Comparison of ENCODE assay signal across 30 mouse cellular contexts in genomic region chr10:5571332-5571731, GRCm38 (mm10). TPM values are rescaled to one million over a fixed set of nuclear protein-coding genes. Genes with fewer than 3 reads are reported as not detected.
DNase-seq lines count a peak whose midpoint lies in the region; ATAC-seq lines count a peak whose summit lies in the region.
"Had no signal": no experiment of that assay in that cellular context is flagged by ENCODE, and none has a peak within 500 bp of the region (broad histone marks: within the 10 kb centered on the region; RNA-seq: fewer than 3 reads in every experiment).

No protein-coding gene starts in this region.

- no peaks in the 10 kb centered on the region for H3K27me3 ChIP-seq in kidney, embryonic 15.5 days
- no peaks in the 10 kb centered on the region for H3K27me3 ChIP-seq in midbrain, embryonic 14.5 days (ENCODE audit: control insufficient read depth, insufficient read depth, low read length)
- H3K27me3 ChIP-seq in midbrain, embryonic 10.5 days (ENCODE audit: low read depth, poor library complexity, severe bottlenecking), result no peaks in the 10 kb centered on the region
- H3K27me3 ChIP-seq: CH12.LX; embryonic facial prominence, embryonic 13.5 days; forebrain, embryonic 12.5 days; forebrain, embryonic 15.5 days; heart, embryonic 13.5 days; hindbrain, embryonic 12.5 days; hindbrain, embryonic 15.5 days had no signal

- no peaks in the 10 kb centered on the region for H3K36me3 ChIP-seq in kidney, embryonic 15.5 days
- no peaks in the 10 kb centered on the region for H3K36me3 ChIP-seq in midbrain, embryonic 14.5 days (ENCODE audit: control insufficient read depth, insufficient read depth, low read length)
- no peaks in the 10 kb centered on the region for H3K36me3 ChIP-seq in midbrain, embryonic 10.5 days
- H3K36me3 ChIP-seq: embryonic facial prominence, embryonic 10.5 days; embryonic facial prominence, embryonic 13.5 days; forebrain, embryonic 12.5 days; forebrain, embryonic 15.5 days; G1E; heart, embryonic 10.5 days; heart, embryonic 13.5 days; hindbrain, embryonic 12.5 days; hindbrain, embryonic 15.5 days had no signal

- H3K4me2 ChIP-seq in kidney, embryonic 15.5 days, result no peak overlapping the region
- H3K4me2 ChIP-seq in midbrain, embryonic 14.5 days (ENCODE audit: low read length), result no peak overlapping the region
- H3K4me2 ChIP-seq: embryonic facial prominence, embryonic 13.5 days; forebrain, embryonic 12.5 days; forebrain, embryonic 15.5 days; heart, embryonic 13.5 days; hindbrain, embryonic 12.5 days; hindbrain, embryonic 15.5 days had no signal

- peak; percentile 78; the same call in 1 of the 2 replicates for ATAC-seq in kidney, embryonic 15.5 days (replicated peaks; ENCODE audit: low FRiP score)
- ATAC-seq in midbrain, embryonic 14.5 days (ENCODE audit: low FRiP score, low TSS enrichment), result peak; percentile 31; the same call in 1 of the 2 replicates
- 0 out of 2 replicates have a peak, but pooled peaks have one; percentile 25 for ATAC-seq in common myeloid progenitor, adult 5-6 weeks (replicated peaks; ENCODE audit: low read depth, poor library complexity, severe bottlenecking)
- ATAC-seq: forebrain, embryonic 15.5 days; Patski had no signal

- H3K9ac ChIP-seq in kidney, embryonic 15.5 days, result no peak overlapping the region
- H3K9ac ChIP-seq in midbrain, embryonic 14.5 days (replicated peaks; ENCODE audit: low read length), result no peak overlapping the region
- H3K9ac ChIP-seq: embryonic facial prominence, embryonic 13.5 days; forebrain, embryonic 12.5 days; forebrain, embryonic 15.5 days; heart, embryonic 13.5 days; hindbrain, embryonic 12.5 days; hindbrain, embryonic 15.5 days had no signal

- H3K27ac ChIP-seq in kidney, embryonic 15.5 days, result no peak overlapping the region
- no peak overlapping the region for H3K27ac ChIP-seq in midbrain, embryonic 14.5 days (replicated peaks; ENCODE audit: low read depth, low read length)
- H3K27ac ChIP-seq in midbrain, embryonic 10.5 days (replicated peaks), result no peak overlapping the region
- H3K27ac ChIP-seq: embryonic facial prominence, embryonic 10.5 days; embryonic facial prominence, embryonic 13.5 days; forebrain, embryonic 12.5 days; forebrain, embryonic 15.5 days; heart, adult 2 months; heart, embryonic 10.5 days; heart, embryonic 13.5 days; hindbrain, embryonic 12.5 days; hindbrain, embryonic 15.5 days had no signal

- WGBS in kidney, embryonic 15.5 days, result 26% methylated on average over 5 of the region's 5 CpGs
- 80% methylated on average over 5 of the region's 5 CpGs for WGBS in midbrain, embryonic 14.5 days
- 85% methylated on average over 5 of the region's 5 CpGs for WGBS in midbrain, embryonic 10.5 days

- no peaks in the 10 kb centered on the region for H3K9me3 ChIP-seq in kidney, embryonic 15.5 days (replicated peaks)
- no peaks in the 10 kb centered on the region for H3K9me3 ChIP-seq in midbrain, embryonic 14.5 days (ENCODE audit: control insufficient read depth, low read length)
- H3K9me3 ChIP-seq in midbrain, embryonic 10.5 days (replicated peaks), result no peaks in the 10 kb centered on the region
- H3K9me3 ChIP-seq: embryonic facial prominence, embryonic 10.5 days; embryonic facial prominence, embryonic 13.5 days; forebrain, embryonic 12.5 days; forebrain, embryonic 15.5 days; G1E; heart, embryonic 10.5 days; hindbrain, embryonic 12.5 days; hindbrain, embryonic 15.5 days had no signal

- no peak overlapping the region for H3K4me3 ChIP-seq in kidney, embryonic 15.5 days (replicated peaks)
- no peak overlapping the region for H3K4me3 ChIP-seq in midbrain, embryonic 14.5 days (replicated peaks; ENCODE audit: low read depth, low read length)
- H3K4me3 ChIP-seq in midbrain, embryonic 10.5 days, result no peak overlapping the region
- H3K4me3 ChIP-seq: embryonic facial prominence, embryonic 10.5 days; embryonic facial prominence, embryonic 13.5 days; erythroblast, embryonic 14.5 days; forebrain, embryonic 12.5 days; forebrain, embryonic 15.5 days; heart, adult 2 months; heart, embryonic 10.5 days; heart, embryonic 13.5 days; hindbrain, embryonic 12.5 days; hindbrain, embryonic 15.5 days had no signal

- H3K4me1 ChIP-seq in kidney, embryonic 15.5 days, result 0 out of 2 replicates have a peak, but pooled peaks cover 5% of the 10 kb centered on the region
- no peaks in the 10 kb centered on the region for H3K4me1 ChIP-seq in midbrain, embryonic 14.5 days (ENCODE audit: control insufficient read depth, insufficient read depth, low read length)
- no peaks in the 10 kb centered on the region for H3K4me1 ChIP-seq in midbrain, embryonic 10.5 days
- H3K4me1 ChIP-seq: embryonic facial prominence, embryonic 10.5 days; embryonic facial prominence, embryonic 13.5 days; forebrain, embryonic 12.5 days; forebrain, embryonic 15.5 days; heart, embryonic 10.5 days; heart, embryonic 13.5 days; hindbrain, embryonic 12.5 days; hindbrain, embryonic 15.5 days had no signal

- no peak for DNase-seq in kidney, postnatal 4 days
- no peak for DNase-seq in midbrain, embryonic 14.5 days
- DNase-seq in midbrain, embryonic 10.5 days (ENCODE audit: low spot score), result no peak
- DNase-seq in layer of hippocampus, adult 8-10 months (ENCODE audit: low spot score in 2 of 2), result no peak
- DNase-seq in adrenal gland, postnatal 10 days, result no peak
- DNase-seq: adrenal gland, postnatal 14 days; cerebellum, adult 11 months; cerebellum, adult 2 months; cerebellum, adult 9-11 months; cerebellum, postnatal 25 days; embryo, embryonic 11 days; gastrocnemius, postnatal 10 days; gastrocnemius, postnatal 36 days; heart, adult 2 months; heart, postnatal 14 days; heart, postnatal 4 days had no signal

RNA-seq across cellular contexts. Expression of gene Syne1, which starts 20.1 kb away (rescaled TPM):
- polyA plus RNA-seq in kidney, embryonic 15.5 days (2015; fragmentation: Nextera tagmentation; extraction: Ambion mirVana), result 4.2 and 5.6 TPM in 2 replicates
- 17.8 and 20.7 TPM in 2 replicates for polyA plus RNA-seq in midbrain, embryonic 14.5 days (2014; fragmentation: Nextera tagmentation; extraction: Ambion mirVana)
- 1.6 and 2.9 TPM in 2 replicates for polyA plus RNA-seq in midbrain, embryonic 10.5 days (2016; fragmentation: Nextera tagmentation; extraction: Ambion mirVana)
- 28.5 and 33.4 TPM in 2 replicates for total RNA-seq in common myeloid progenitor, adult 5-6 weeks (2017)
- total RNA-seq in layer of hippocampus, adult 8-10 months (2022), result 100 to 1,000 TPM; 272 to 326 (median 297) TPM
- 10 to 100 TPM; 17.7 to 24.4 TPM for total RNA-seq in adrenal gland, postnatal 10 days (2021)

RNA-seq across cellular contexts. Expression of gene Myct1, which starts 22.2 kb away (rescaled TPM):
- 9.0 and 10.7 TPM in 2 replicates for polyA plus RNA-seq in kidney, embryonic 15.5 days (2015; fragmentation: Nextera tagmentation; extraction: Ambion mirVana)
- 0.66 and 1.4 TPM in 2 replicates for polyA plus RNA-seq in midbrain, embryonic 14.5 days (2014; fragmentation: Nextera tagmentation; extraction: Ambion mirVana)
- polyA plus RNA-seq in midbrain, embryonic 10.5 days (2016; fragmentation: Nextera tagmentation; extraction: Ambion mirVana), result 1.3 and 1.4 TPM in 2 replicates
- 12.0 and 20.2 TPM in 2 replicates for total RNA-seq in common myeloid progenitor, adult 5-6 weeks (2017)
- total RNA-seq in layer of hippocampus, adult 8-10 months (2022), result under 1 TPM; 0.18 to 0.39 (median 0.28) TPM
- 10 to 100 TPM in 1 of 2 experiments, 1 to 10 TPM in 1; 8.5 to 13.4 TPM for total RNA-seq in adrenal gland, postnatal 10 days (2021)
- total RNA-seq: CH12.LX had no signal
- polyA plus RNA-seq: Patski had no signal

Comparison
In these comparisons a context has a peak if more than half of its experiments do, and no peak if none do; other contexts are left out.
1. ATAC-seq: peak in every context shown above with its lines; median percentile 78 in kidney, embryonic 15.5 days; 31 in midbrain, embryonic 14.5 days; 25 in common myeloid progenitor, adult 5-6 weeks.